Mouse (Mus musculus) neural tube, embryonic 12.5 days (tissue): ENCODE data around the gene Sdk2. TPM values are rescaled to one million over a fixed set of nuclear protein-coding genes. Genes with fewer than 3 reads are reported as not detected.

Source experiments
- ATAC-seq: fragments of 200-750 bp; cut with Nextera tagmentation; 2 replicates; pipeline ENCODE4 v1.8.0; 2017; ENCODE audit warnings: low read depth, mild to moderate bottlenecking, moderate TSS enrichment, moderate library complexity; ENCODE audit not compliant: low FRiP score
- H3K27ac ChIP-seq: fragments of 300-500 bp; sonication (generic); 2 replicates; pipeline ENCODE4 v1.5.1; 2016
- H3K27me3 ChIP-seq: fragments of 300-500 bp; sonication (generic); replicated peaks from 2 replicates; pipeline ENCODE4 v1.6.1; 2016; ENCODE audit warnings: mild to moderate bottlenecking
- H3K36me3 ChIP-seq: fragments of 300-500 bp; sonication (generic); 2 replicates; pipeline ENCODE4 v1.6.1; 2016; ENCODE audit warnings: mild to moderate bottlenecking
- H3K4me1 ChIP-seq: fragments of 300-500 bp; sonication (generic); 2 replicates; pipeline ENCODE4 v1.6.1; 2016
- H3K4me2 ChIP-seq: fragments of 300-500 bp; sonication (generic); replicated peaks from 2 replicates; pipeline ENCODE4 v1.6.1; 2016; ENCODE audit warnings: mild to moderate bottlenecking
- H3K4me3 ChIP-seq: fragments of 300-500 bp; sonication (generic); 2 replicates; pipeline ENCODE4 v1.5.1; 2016
- H3K9ac ChIP-seq: fragments of 300-500 bp; sonication (generic); 2 replicates; pipeline ENCODE4 v1.6.1; 2016; ENCODE audit warnings: mild to moderate bottlenecking
- H3K9me3 ChIP-seq: fragments of 300-500 bp; sonication (generic); 2 replicates; pipeline ENCODE4 v1.6.1; 2016; ENCODE audit warnings: mild to moderate bottlenecking
- WGBS: fragments of 180-500 bp; shearing (Covaris S2); methylation state at CpG from one replicate; pipeline ENCODE4 v1.1.7; 2016; 5-methylcytosine and 5-hydroxymethylcytosine counted together
- polyA plus RNA-seq: library from polyadenylated mRNA; unstranded; fragments of >200 nt; fragmentation: Nextera tagmentation; extraction: Ambion mirVana; gene quantifications from 2 replicates; pipeline ENCODE4 v1.2.1, GENCODE M21; 2016

The Sdk2 gene
- polyA plus RNA-seq, 1 experiment from 2014 or later: 7.1 TPM

DNA sequence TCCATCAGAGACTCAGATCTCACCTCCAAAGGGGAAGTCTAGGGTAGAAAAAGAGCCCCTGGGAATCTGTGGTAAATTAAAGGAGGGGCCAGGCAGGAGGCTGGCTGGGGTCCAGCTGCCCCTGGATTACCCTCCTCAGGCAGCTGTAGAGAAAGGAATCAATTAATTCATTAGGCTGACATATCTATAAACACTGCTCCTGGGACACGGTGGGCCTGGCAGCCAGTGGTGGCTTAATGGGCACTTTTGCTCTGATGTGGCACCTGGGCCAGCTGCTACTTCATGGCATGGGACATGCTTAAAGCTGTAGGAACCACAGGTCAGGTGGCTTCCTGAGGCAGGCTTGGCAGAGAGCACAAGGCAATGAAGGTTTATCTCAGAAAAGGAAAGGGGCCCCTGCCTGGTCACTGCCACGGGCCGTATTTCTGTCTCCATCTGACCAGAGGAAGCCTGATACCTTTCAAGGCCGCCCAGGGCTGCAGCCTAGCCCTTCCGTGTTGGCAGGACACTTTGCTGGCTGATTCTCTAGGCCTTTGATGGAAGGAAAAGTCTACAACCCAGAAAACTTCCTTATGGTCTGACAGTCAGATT is 80.9 kb downstream of the Sdk2 start:
- Histone ChIP-seq H3K27ac (peak overlapping the region; percentile 28; the same call in 1 of the 2 replicates), H3K36me3 (no peaks in the 10 kb centered on the region), H3K4me2 (no peak overlapping the region), H3K27me3 (no peaks in the 10 kb centered on the region), H3K9me3 (no peaks in the 10 kb centered on the region), H3K4me3 (no peak overlapping the region), H3K4me1 (peaks cover 70% of the 10 kb centered on the region), H3K9ac (no peak overlapping the region)
- 58% methylated on average over 5 of the region's 5 CpGs for WGBS
- ATAC-seq: 0 out of 2 replicates have a peak, but pooled peaks have one; percentile 7

DNA sequence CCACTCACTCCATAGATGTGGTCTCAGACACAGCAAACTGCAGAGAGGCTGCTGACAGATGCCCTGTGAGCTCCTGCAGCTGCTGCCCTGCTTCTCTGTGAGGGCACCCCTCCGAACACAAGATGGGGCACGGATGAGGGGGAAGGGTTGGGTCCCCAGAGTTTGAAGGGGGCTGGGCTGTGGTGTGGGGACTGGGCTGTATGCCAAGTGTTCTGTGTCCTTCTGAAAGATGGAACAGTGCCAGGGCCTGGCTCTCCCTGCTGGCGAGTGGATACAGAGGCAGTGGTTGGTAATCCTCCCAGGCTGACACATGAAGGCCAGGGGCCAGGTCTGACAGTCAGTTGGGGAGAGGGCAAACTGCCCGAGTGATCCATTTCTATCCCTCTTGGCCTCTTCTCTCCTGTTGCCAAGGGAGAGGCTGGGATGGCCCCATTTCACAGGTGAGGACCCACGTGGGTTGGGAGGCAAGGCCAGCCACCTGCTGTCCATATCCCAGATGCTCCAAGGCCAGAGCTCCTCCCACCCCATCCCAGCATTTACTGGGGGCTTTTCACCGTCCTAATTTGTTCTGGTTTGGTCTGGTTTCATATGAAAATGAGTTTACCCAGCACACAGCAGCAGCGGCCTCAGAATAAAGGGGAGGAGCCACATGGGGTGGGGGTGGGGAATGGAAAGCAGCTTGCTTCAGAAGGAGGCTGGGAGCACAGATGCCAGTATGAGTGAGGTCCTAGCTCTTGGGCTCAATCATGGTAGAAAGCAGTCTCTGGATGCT is 84.9 kb downstream of the Sdk2 start:
- peaks cover 53% of the 10 kb centered on the region for H3K4me1 ChIP-seq
- no peaks in the 10 kb centered on the region for H3K36me3 ChIP-seq
- H3K4me2 ChIP-seq: peak overlapping the region; percentile 30
- peak overlapping the region; percentile 77 for H3K27ac ChIP-seq
- H3K9ac ChIP-seq: no peak overlapping the region
- no peaks in the 10 kb centered on the region for H3K27me3 ChIP-seq
- H3K4me3 ChIP-seq: no peak overlapping the region
- H3K9me3 ChIP-seq: no peaks in the 10 kb centered on the region
- ATAC-seq: peak; percentile 84
- 12% methylated on average over 7 of the region's 7 CpGs for WGBS

DNA sequence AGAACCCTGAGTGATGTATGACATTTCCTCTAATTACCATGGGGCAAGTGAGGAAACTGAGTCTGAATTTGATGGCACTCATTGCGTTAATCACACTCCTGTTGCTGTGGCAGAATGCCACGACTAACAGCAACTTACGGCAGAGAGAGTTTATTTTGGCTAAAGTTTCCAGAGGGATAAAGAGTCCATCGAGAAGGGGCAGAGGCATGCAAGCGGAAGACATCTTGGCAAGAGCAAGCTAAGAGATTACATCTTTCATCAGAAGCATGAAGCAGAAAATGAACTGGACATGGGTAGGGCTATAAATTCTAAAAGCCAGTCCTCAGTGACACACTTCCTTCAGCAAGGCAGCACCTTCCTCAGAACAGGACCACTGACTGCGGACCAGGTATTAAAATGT is 85.8 kb downstream of the Sdk2 start:
- H3K27ac ChIP-seq: peak overlapping the region; percentile 77; the same call in 1 of the 2 replicates
- H3K9me3 ChIP-seq: no peaks in the 10 kb centered on the region
- ATAC-seq: no peak
- H3K36me3 ChIP-seq: no peaks in the 10 kb centered on the region
- no peak overlapping the region for H3K4me3 ChIP-seq
- H3K9ac ChIP-seq: no peak overlapping the region
- no peaks in the 10 kb centered on the region for H3K27me3 ChIP-seq
- H3K4me1 ChIP-seq: peaks cover 48% of the 10 kb centered on the region
- 0 out of 2 replicates have a peak overlapping the region, but pooled peaks have one; percentile 30 for H3K4me2 ChIP-seq
- whole genome bisulfite sequencing: 63% methylated on average over 6 of the region's 6 CpGs

DNA sequence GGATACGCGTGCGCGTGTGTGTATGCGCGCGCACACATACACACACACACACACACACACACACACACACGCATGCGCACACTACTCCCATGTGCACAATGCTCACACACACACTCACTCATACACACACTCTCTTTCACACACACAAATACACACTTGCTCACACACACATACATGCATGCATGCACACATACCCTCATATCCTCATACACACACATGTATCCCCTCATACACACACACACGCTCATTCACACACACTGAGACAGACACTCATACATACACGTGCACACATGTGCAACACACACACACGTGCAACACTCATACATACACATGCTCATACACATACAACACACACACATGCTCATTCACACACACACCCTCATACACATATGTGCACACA is 88.5 kb downstream of the Sdk2 start:
- H3K36me3 ChIP-seq: no peaks in the 10 kb centered on the region
- H3K4me2 ChIP-seq: no peak overlapping the region
- no peak for ATAC-seq
- WGBS: 97% methylated on average over 12 of the region's 12 CpGs
- H3K27me3 ChIP-seq: no peaks in the 10 kb centered on the region
- H3K4me1 ChIP-seq: peaks cover 43% of the 10 kb centered on the region
- H3K4me3 ChIP-seq: no peak overlapping the region
- no peak overlapping the region for H3K9ac ChIP-seq
- H3K9me3 ChIP-seq: no peaks in the 10 kb centered on the region
- H3K27ac ChIP-seq: no peak overlapping the region

DNA sequence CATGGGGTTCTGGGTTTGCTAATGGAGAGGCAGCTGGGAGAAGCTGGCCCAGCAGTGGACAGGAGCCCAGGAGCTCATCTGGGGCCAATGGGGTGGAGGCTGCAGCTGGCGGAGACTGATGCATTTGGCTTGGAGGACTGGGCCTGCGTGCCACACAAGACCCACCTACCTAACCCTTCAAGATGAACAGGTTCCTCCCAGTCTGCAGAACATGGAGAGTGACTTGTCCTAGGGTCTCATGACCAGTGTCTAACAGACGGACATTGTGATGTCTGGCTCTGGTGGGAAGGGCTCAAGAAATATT is 91.2 kb downstream of the Sdk2 start:
- Histone ChIP-seq H3K9me3 (0 out of 2 replicates have a peak, but pooled peaks cover 5% of the 10 kb centered on the region), H3K36me3 (no peaks in the 10 kb centered on the region), H3K4me2 (no peak overlapping the region), H3K27ac (no peak overlapping the region), H3K27me3 (no peaks in the 10 kb centered on the region), H3K9ac (no peak overlapping the region), H3K4me3 (no peak overlapping the region), H3K4me1 (peaks cover 19% of the 10 kb centered on the region)
- no peak for ATAC-seq
- WGBS: 68% methylated on average over 3 of the region's 3 CpGs

DNA sequence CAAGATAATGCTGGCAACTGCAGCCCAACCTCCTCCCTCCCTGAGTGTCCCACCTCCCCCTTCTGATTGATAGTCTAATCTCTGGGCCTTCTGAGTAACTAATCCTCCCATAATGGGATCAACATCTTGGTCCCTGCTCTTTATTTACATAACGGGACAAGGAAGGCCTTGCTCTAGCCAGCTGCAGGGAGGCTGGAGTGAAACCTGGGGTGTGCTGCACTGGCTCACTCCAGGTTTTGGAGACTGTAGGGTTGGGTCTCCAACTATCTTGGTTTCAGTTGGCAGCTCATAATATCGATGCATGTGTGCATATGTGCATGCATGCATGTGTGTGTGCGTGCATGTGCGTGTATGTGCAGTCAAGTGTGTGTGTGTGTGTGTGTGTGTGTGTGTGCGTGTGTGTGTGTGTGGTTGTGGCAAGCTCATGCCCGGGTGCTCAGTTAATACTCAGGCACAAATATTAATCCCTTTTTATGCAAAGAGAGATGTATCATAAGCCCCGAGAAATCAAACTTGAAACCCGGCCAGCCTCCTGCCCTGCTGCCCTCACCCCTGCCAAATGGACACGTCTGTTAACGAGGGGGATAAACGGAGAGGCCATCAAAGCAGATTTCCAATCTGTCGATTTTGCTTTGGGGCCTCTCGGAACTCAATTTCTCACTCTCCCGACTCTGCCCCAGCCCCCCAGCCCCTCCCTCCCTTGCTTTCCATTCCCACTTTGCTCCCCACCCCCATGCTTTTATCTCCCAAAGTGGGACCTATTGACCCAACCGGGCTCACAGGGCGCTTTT is 91.8 kb downstream of the Sdk2 start:
- no peak overlapping the region for H3K4me3 ChIP-seq
- WGBS: 51% methylated on average over 16 of the region's 16 CpGs
- no peaks in the 10 kb centered on the region for H3K27me3 ChIP-seq
- H3K27ac ChIP-seq: no peak overlapping the region
- H3K36me3 ChIP-seq: no peaks in the 10 kb centered on the region
- H3K9ac ChIP-seq: no peak overlapping the region
- 0 out of 2 replicates have a peak, but pooled peaks cover 8% of the 10 kb centered on the region for H3K9me3 ChIP-seq
- ATAC-seq: no peak
- H3K4me1 ChIP-seq: peaks cover 17% of the 10 kb centered on the region
- no peak overlapping the region for H3K4me2 ChIP-seq

DNA sequence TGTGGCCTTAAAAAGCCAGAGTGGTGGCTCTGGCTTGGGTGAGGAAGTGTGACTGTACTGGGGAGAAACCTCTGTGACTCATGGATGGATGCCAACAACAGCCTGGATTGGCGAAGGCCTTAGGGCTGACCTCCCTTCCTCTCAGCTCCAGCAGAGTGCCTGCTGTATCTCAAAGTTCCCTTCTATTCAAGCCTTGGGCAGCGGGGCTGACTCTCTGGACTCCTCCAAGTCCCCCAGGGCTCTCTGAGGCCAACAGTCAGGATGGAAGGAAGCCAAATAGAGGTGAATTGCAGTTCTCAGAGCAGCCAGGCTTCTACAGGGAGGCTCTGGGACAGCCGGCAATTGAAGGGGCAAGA is 94.4 kb downstream of the Sdk2 start:
- Histone ChIP-seq H3K4me2 (no peak overlapping the region), H3K27me3 (no peaks in the 10 kb centered on the region), H3K9ac (no peak overlapping the region), H3K4me3 (no peak overlapping the region), H3K27ac (no peak overlapping the region), H3K9me3 (peaks cover 32% of the 10 kb centered on the region), H3K4me1 (peaks cover 17% of the 10 kb centered on the region), H3K36me3 (no peaks in the 10 kb centered on the region)
- 79% methylated on average over 3 of the region's 3 CpGs for WGBS
- no peak for ATAC-seq

DNA sequence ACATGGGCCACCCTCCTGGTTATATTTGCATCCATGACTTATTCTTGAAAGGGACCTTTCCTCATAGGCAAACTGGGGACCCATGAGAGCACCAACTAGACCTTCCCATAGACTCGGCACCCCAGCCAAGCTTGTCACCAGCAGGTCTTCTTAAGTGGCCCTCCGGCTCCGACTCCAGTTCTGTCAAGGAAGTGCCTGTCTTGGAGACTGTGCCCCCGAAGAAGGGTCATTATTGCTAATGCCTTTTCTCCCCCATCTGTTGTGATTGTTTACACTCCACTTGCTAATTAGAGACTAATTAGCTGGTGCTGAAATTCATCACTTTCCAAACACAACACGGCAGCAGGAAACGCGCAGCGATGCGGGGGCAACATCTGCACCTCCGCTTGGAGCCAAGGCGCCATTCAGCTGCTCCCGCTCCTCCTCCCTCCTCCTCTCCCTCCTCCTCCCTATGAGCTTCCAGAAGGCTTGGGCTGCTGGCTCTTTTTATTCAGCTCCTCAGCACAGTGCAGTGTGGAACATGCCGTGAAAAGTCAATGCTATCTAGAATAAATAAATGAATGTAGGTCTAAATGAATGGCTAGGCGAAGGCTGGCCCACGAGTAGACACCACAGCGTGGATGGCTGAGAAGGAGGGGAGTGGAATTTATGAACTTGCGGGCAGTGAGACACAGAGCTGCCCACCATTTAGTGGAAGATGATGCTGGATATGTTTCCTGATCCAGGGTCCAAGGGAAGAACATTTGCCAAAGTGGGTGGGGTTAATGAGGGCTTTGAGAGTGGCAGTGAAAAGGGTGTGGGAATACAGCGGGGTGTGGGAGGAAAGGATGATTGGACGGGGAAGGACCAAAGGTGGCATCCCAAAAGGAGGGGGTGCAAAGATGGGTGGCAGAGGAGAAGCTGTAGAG is 95.0 kb downstream of the Sdk2 start:
- Histone ChIP-seq H3K27me3 (no peaks in the 10 kb centered on the region), H3K9me3 (peaks cover 38% of the 10 kb centered on the region), H3K36me3 (no peaks in the 10 kb centered on the region), H3K27ac (no peak overlapping the region), H3K4me1 (peaks cover 14% of the 10 kb centered on the region), H3K4me3 (no peak overlapping the region), H3K4me2 (no peak overlapping the region), H3K9ac (no peak overlapping the region)
- 83% methylated on average over 19 of the region's 19 CpGs for WGBS
- ATAC-seq: no peak

DNA sequence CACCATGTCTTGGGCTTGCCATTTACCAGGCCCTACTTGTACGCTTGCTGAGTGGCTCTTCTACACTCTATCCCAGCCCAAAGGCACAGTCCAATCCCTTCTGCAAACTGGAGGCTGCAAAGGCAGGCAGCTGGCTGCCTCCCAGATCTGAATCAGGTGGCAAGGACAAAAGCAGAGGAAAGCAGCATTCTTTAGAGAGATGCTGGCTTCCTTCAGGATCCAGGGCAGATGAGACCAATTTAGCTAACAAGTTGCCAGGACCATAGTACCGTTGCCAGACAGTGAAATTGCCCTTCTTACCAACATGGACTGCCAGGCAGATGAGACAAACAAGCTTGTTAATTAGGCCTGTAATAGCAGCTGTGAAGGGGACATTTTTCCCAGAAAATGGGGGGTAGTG is 96.8 kb downstream of the Sdk2 start:
- Histone ChIP-seq H3K4me1 (peaks cover 6% of the 10 kb centered on the region), H3K36me3 (no peaks in the 10 kb centered on the region), H3K9ac (no peak overlapping the region), H3K9me3 (peaks cover 55% of the 10 kb centered on the region), H3K4me3 (no peak overlapping the region), H3K27ac (no peak overlapping the region), H3K4me2 (no peak overlapping the region), H3K27me3 (no peaks in the 10 kb centered on the region)
- ATAC-seq: no peak
- 78% methylated on average over 2 of the region's 2 CpGs for WGBS

DNA sequence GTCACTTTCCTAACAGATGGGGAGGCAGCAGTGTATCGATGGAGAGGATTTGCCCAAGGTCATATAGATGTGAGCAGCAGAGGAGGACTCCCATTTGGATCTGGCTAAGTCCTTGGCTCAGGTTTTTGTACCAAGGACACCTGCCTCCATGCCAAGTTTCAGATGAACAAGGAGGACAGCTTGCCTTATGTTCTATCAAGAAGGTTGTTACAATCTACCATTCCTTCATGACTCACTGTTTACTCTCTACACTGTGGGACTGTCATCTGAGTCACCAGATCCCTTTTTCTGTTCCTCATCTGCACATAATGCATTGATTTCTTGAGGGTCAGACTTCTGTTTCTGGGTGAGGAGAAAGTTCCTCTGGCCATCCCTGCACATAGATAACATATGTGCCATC is 101.6 kb downstream of the Sdk2 start:
- Histone ChIP-seq H3K36me3 (no peaks in the 10 kb centered on the region), H3K4me1 (no peaks in the 10 kb centered on the region), H3K9ac (no peak overlapping the region), H3K4me3 (no peak overlapping the region), H3K27ac (no peak overlapping the region), H3K27me3 (no peaks in the 10 kb centered on the region), H3K9me3 (peaks cover 56% of the 10 kb centered on the region), H3K4me2 (no peak overlapping the region)
- ATAC-seq: no peak
- 87% methylated on average over 1 of the region's 1 CpGs for WGBS

DNA sequence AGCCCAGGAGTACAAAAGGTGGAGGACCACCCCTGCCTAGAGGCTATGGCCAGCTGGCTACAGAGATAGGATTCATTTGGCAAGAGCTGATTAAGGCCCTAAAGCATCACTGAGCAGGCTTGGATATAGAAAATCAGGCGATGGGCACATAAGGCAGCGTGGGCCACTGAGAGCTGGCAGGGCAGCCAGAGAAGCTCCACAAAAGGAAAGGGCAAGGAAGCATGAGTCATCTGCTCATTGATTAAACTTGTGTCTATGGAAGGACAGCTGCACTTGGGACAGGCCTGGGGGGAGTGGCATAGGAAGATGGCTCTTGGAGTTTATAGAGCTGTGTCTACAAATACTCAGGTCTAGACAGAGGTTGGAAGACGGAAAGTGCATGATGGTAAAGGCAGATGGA is 104.1 kb downstream of the Sdk2 start:
- Histone ChIP-seq H3K27me3 (no peaks in the 10 kb centered on the region), H3K9ac (no peak overlapping the region), H3K9me3 (peaks cover 33% of the 10 kb centered on the region), H3K4me1 (no peaks in the 10 kb centered on the region), H3K4me2 (no peak overlapping the region), H3K4me3 (no peak overlapping the region), H3K27ac (no peak overlapping the region), H3K36me3 (no peaks in the 10 kb centered on the region)
- WGBS: 97% methylated on average over 3 of the region's 3 CpGs
- no peak for ATAC-seq
